Mouse (Mus musculus) liver, adult 2 months (tissue): ENCODE results near the gene Olfr1410.

Source experiments
- CTCF ChIP-seq: fragments of 200-500 bp; IDR thresholded peaks from 2 replicates; pipeline ENCODE4 v1.5.1; 2011; ENCODE audit warnings: low read depth, low read length, control low read depth
- POLR2A ChIP-seq: fragments of 200-500 bp; IDR thresholded peaks from 2 replicates; pipeline ENCODE4 v1.6.1; 2011; ENCODE audit warnings: low read length, control low read depth; ENCODE audit not compliant: insufficient read depth; ENCODE audit errors: extremely low read depth

DNA sequence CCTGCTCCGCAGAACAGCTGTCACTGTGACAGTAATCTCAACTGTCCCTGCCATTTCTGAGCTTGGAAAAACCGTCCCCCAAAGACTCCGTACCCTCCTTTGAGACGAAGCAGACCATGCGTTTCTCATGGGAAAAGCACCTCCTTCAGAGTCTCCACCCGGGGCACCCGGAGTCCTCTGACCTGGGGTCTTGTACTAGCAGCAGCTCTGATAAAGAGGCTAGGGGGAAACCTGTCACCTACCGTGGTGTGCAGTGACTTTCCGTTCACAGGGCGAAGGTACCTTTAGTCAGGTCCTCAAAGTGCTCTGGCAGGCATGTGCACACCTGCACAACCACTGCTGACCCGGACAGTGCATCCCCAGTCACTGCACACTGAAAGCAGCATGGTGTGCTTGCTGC, 31.1 kb downstream of the Olfr1410 start:
- TF ChIP-seq CTCF (no peak), POLR2A (no peak)
